Mouse (Mus musculus): Measurements from ENCODE around the gene Arl15.

Arl15 gene

GRCm38 (mm10) chr13:114074471-114074870, 280.2 kb downstream of the Arl15 start:
- no peak for DNase-seq

- peak; percentile 21 for DNase-seq
These were observed 281.5 kb downstream of the Arl15 start for GRCm38 (mm10) chr13:114075724-114076384.

- no peak for DNase-seq
These were observed 282.9 kb downstream of the Arl15 start for GRCm38 (mm10) chr13:114077181-114077580.

- no peak for DNase-seq
These were observed 283.4 kb downstream of the Arl15 start for GRCm38 (mm10) chr13:114077584-114078270.

GRCm38 (mm10) chr13:114078851-114079250, 284.5 kb downstream of the Arl15 start:
- no peak for DNase-seq

GRCm38 (mm10) chr13:114079751-114080150, 285.4 kb downstream of the Arl15 start:
- DNase-seq = no peak

- no peak for DNase-seq
These were observed 286.2 kb downstream of the Arl15 start for GRCm38 (mm10) chr13:114080491-114080890.

- DNase-seq = no peak
These were observed 289.3 kb downstream of the Arl15 start for GRCm38 (mm10) chr13:114083570-114084138.

- peak; percentile 72 for DNase-seq
These were observed 291.1 kb downstream of the Arl15 start for GRCm38 (mm10) chr13:114085442-114085841.

- DNase-seq = no peak
These were observed 292.0 kb downstream of the Arl15 start for GRCm38 (mm10) chr13:114086325-114086724.

GRCm38 (mm10) chr13:114086801-114087200, 292.5 kb downstream of the Arl15 start:
- DNase-seq = no peak

- DNase-seq = no peak
These were observed 293.6 kb downstream of the Arl15 start for GRCm38 (mm10) chr13:114087696-114088465.

- DNase-seq = no peak
These were observed 296.5 kb downstream of the Arl15 start for GRCm38 (mm10) chr13:114090786-114091185.

- no peak for DNase-seq
These were observed 296.9 kb downstream of the Arl15 start for GRCm38 (mm10) chr13:114091231-114091630.

GRCm38 (mm10) chr13:114094151-114094875, 300.0 kb downstream of the Arl15 start:
- DNase-seq = no peak

- DNase-seq = no peak
These were observed 301.1 kb downstream of the Arl15 start for GRCm38 (mm10) chr13:114095440-114095839.

- DNase-seq = no peak
These were observed 302.1 kb downstream of the Arl15 start for GRCm38 (mm10) chr13:114096386-114096785.

- no peak for DNase-seq
These were observed 306.9 kb downstream of the Arl15 start for GRCm38 (mm10) chr13:114101155-114101554.

GRCm38 (mm10) chr13:114106083-114106482, 311.8 kb downstream of the Arl15 start:
- DNase-seq = no peak

GRCm38 (mm10) chr13:114107499-114107898, 313.2 kb downstream of the Arl15 start:
- DNase-seq = peak; percentile 15

GRCm38 (mm10) chr13:114109441-114109840, 315.1 kb downstream of the Arl15 start:
- DNase-seq = no peak

- no peak for DNase-seq
These were observed 315.5 kb downstream of the Arl15 start for GRCm38 (mm10) chr13:114109845-114110244.

- DNase-seq = no peak
These were observed 319.2 kb downstream of the Arl15 start for GRCm38 (mm10) chr13:114113516-114113915.

Measured in right cerebral cortex, adult 18-20 months (tissue).